Mouse (Mus musculus) small intestine, adult 2 months (tissue): Measurements from ENCODE around the gene 1700010B08Rik. TPM values are rescaled to one million over a fixed set of nuclear protein-coding genes. Genes with fewer than 3 reads are reported as not detected.
"Not testable (repeated sequence)": the region's sequence is repeated elsewhere in the genome, so short reads cannot be mapped to it uniquely, and the experiment has no call there.

Source experiments
- H3K27ac ChIP-seq: fragments of 200-500 bp; 2 replicates; pipeline ENCODE4 v1.5.1; 2012; ENCODE audit warnings: low read depth, low read length, control low read depth, inconsistent platforms; ENCODE audit not compliant: insufficient read depth
- H3K27me3 ChIP-seq: fragments of 200-500 bp; 2 replicates; pipeline ENCODE4 v1.6.1; 2012; ENCODE audit warnings: mild to moderate bottlenecking, moderate library complexity, low read length, inconsistent platforms; ENCODE audit not compliant: control insufficient read depth, insufficient read depth
- H3K36me3 ChIP-seq: fragments of 200-500 bp; 2 replicates; pipeline ENCODE4 v1.6.1; 2012; ENCODE audit warnings: mild to moderate bottlenecking, low read length, control low read depth, inconsistent platforms; ENCODE audit not compliant: control insufficient read depth, insufficient read depth
- H3K4me1 ChIP-seq: fragments of 200-500 bp; 2 replicates; pipeline ENCODE4 v1.6.1; 2012; ENCODE audit warnings: low read length, inconsistent platforms, mixed read lengths; ENCODE audit not compliant: control insufficient read depth, insufficient read depth, insufficient read length
- H3K4me3 ChIP-seq: fragments of 200-500 bp; 2 replicates; pipeline ENCODE4 v1.5.1; 2012; ENCODE audit warnings: low read depth, mild to moderate bottlenecking, control low read depth, inconsistent platforms, low read length, moderate library complexity
- CTCF ChIP-seq: fragments of 200-500 bp; IDR thresholded peaks from 2 replicates; pipeline ENCODE4 v1.5.1; 2012; ENCODE audit warnings: low read depth, mild to moderate bottlenecking, control low read depth, inconsistent platforms, low read length, moderate library complexity, mixed read lengths; ENCODE audit not compliant: insufficient replicate concordance, insufficient read length; ENCODE audit errors: extremely low read depth
- POLR2A ChIP-seq: fragments of 200-500 bp; IDR thresholded peaks from 2 replicates; pipeline ENCODE4 v1.6.1; 2012; ENCODE audit warnings: low read depth, mild to moderate bottlenecking, control low read depth, inconsistent platforms, low read length, moderate library complexity
- whole genome bisulfite sequencing: fragments of 180-500 bp; shearing (Covaris S2); methylation state at CpG from one replicate; pipeline ENCODE4 v1.1.7; 2018; 5-methylcytosine and 5-hydroxymethylcytosine counted together
- polyA plus RNA-seq: library from polyadenylated mRNA; depleted of rRNA; stranded (reverse); fragments of >200 nt; gene quantifications from 2 replicates; pipeline ENCODE4 v1.2.3, GENCODE M21; 2012

Gene 1700010B08Rik
- polyA plus RNA-seq, 1 experiment, result not detected

DNA sequence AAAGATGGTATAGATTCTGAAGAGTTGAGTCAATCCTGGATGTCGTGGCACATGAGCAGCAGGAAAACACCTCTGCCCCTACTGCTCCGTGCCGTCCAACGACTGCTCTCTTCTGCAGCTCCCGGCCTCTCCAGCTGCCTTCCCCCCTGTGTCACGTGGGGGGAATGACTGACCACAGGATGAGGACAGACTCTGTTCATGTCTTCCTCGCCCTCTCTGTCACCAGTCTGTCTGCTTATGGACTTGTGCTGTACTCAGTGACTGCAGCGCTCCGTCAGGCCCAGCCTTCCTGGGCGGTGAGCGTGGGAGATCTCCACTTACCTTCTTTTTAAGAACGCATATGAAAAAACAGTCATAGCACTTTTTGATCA is 16.4 kb upstream of the 1700010B08Rik start:
- WGBS, result 91% methylated on average over 12 of the region's 12 CpGs
- no peak overlapping the region for H3K4me3 ChIP-seq
- H3K4me1 ChIP-seq, result no peaks in the 10 kb centered on the region
- no peaks in the 10 kb centered on the region for H3K27me3 ChIP-seq
- TF ChIP-seq POLR2A, result no peak
- no peak for TF ChIP-seq CTCF
- H3K36me3 ChIP-seq, result peaks cover 56% of the 10 kb centered on the region
- H3K27ac ChIP-seq, result 0 out of 2 replicates have a peak overlapping the region, but pooled peaks have one; percentile 5

DNA sequence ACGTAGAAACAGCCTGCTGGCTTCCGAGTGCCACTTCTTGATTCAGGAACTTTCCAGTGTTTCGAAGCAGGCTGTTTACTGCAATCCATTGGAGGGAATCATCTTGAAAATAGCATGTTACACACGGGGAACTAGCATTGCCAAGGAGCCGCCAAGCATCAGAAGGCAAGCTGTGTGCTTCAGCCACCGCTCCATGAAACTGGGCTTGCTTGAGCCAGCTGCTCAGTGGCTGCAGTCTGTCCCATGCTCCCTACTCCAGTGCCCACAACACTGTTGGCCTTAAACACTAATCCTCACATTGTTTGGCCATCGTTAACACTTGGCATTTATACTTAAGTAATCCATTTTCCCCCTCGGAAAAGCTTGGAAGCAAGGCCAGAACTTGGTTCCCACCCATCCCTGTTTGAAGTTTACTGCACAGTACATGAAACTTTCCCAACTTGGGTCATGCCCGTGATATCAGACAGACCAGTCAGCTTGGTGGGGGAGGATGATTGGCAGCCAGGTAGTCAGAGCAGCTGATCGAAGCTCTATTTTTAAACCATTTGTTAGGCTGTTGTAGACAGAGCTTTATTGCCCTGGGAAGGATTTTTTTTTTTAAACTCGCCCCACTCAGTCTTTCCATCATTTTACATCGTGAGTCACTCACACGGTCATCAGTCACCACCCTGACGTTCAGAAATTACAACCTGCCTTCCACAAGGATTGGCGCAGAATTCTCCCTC is 13.2 kb upstream of the 1700010B08Rik start:
- TF ChIP-seq CTCF, result no peak
- TF ChIP-seq POLR2A, result no peak
- Histone ChIP-seq H3K36me3 (peaks cover 34% of the 10 kb centered on the region), H3K4me1 (no peaks in the 10 kb centered on the region), H3K27me3 (no peaks in the 10 kb centered on the region), H3K4me3 (no peak overlapping the region), H3K27ac (no peak overlapping the region)
- WGBS, result 79% methylated on average over 15 of the region's 15 CpGs

DNA sequence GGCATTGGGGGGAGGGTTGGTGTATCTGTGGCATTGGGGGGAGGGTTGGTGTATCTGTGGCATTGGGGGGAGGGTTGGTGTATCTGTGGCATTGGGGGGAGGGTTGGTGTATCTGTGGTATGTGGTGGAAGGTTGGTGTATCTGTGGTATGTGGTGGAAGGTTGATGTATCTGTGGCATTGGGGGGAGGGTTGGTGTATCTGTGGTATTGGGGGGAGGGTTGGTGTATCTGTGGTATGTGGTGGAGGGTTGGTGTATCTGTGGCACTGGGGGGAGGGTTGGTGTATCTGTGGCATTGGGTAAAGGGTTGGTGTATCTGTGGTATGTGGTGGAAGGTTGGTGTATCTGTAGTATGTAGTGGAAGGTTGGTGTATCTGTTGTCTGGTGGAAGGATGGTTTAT is 11.6 kb upstream of the 1700010B08Rik start:
- H3K27me3 ChIP-seq, H3K27ac ChIP-seq, H3K4me3 ChIP-seq, H3K4me1 ChIP-seq: not testable (repeated sequence)
- H3K36me3 ChIP-seq, result peaks cover 21% of the 10 kb centered on the region

DNA sequence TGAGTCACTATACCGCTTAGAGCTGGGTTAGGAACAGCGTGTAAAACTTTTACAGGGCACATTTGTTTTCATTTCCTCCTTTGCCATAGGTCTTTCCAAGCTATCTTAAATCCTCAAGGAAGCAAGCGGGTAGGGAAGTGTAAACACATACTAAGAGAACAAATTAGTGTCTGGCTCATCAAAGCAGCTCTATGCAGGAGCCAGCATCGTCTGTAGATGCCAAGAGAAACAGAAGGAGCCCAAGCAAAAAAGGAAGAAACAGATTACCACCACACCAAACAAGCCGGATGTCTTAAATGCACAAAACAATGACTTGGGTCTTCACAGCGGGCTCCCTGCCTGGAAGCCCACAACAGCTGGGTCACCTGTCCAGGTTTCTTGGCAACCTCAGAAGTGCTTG is 9.0 kb upstream of the 1700010B08Rik start:
- TF ChIP-seq CTCF (no peak), POLR2A (no peak)
- Histone ChIP-seq H3K4me3 (no peak overlapping the region), H3K4me1 (no peaks in the 10 kb centered on the region), H3K27me3 (no peaks in the 10 kb centered on the region), H3K36me3 (peaks cover 5% of the 10 kb centered on the region), H3K27ac (no peak overlapping the region)
- WGBS, result 66% methylated on average over 6 of the region's 6 CpGs

DNA sequence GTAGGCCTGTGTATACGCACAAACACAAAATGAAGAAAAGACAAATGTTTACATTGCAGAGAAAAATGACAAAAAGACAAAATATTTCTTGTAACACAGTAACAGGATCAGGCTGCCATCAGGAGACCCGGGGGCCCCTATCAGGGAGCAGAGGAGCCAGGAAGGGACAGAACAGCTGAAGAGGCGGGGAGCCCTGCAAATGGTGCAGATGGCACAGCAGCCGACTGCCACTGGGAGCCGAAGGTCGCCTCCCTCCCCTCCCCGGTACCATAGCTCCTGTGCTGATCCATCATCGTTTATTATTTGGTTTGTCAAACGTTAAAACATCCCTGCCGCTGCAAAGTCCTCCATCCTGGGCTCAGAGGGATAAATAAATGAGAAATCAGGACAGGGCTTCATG is 6.6 kb upstream of the 1700010B08Rik start:
- Histone ChIP-seq H3K27ac (no peak overlapping the region), H3K4me1 (no peaks in the 10 kb centered on the region), H3K27me3 (no peaks in the 10 kb centered on the region), H3K4me3 (no peak overlapping the region), H3K36me3 (peaks cover 1% of the 10 kb centered on the region; the same call in 1 of the 2 replicates)
- WGBS, result 40% methylated on average over 10 of the region's 10 CpGs
- TF ChIP-seq POLR2A (no peak), CTCF (no peak)

DNA sequence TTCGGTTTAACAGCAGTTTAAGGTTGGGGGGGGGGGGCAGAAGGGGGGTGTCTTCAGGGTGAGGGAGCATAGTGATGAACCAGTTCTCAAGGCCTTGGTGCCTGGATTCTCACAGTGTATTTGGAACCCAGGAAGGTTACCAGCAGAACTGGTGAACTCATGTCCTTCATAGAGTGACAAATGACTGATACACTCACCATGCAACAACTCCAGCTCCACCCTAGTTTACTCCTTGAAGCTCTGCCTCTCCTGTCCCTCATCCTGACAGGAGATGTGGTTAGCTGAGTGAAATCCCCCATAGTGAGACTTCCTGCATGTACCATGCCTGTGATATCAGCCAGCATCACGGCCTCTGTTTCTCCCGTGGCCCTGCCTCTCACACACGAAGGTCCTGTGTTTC is 6.0 kb upstream of the 1700010B08Rik start:
- no peaks in the 10 kb centered on the region for H3K4me1 ChIP-seq
- TF ChIP-seq CTCF, result no peak
- no peak for TF ChIP-seq POLR2A
- no peak overlapping the region for H3K27ac ChIP-seq
- H3K36me3 ChIP-seq, result peaks cover 1% of the 10 kb centered on the region; the same call in 1 of the 2 replicates
- 84% methylated on average over 4 of the region's 4 CpGs for WGBS
- no peaks in the 10 kb centered on the region for H3K27me3 ChIP-seq
- H3K4me3 ChIP-seq, result no peak overlapping the region

DNA sequence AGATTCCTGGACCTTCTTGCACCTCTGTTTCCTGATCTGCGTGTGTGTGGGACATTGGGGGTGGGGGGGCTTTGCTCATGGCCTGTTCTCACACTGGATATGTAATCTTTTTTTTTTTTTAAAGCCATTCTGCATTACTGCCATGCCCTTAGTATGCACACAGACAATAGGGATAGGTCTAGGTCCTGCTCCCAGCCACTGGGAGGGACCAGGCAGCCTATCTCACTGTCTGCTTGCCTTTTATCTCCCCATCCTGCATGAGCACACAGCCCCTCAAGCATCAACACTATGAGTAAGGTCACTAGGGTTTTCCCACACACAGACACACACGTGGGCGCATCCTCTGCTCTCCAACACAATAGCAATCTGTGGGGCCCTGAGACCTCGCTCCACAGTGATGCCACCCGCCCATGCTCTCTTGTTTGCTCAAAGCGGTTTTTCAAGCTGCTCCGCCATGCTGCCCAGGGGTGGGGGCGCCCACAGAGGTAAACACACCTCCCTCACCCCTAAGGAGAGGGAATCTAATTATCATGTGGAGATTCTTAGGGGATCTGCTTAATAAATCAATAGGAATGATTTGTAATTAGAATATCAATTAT is 4.5 kb upstream of the 1700010B08Rik start:
- Histone ChIP-seq H3K27ac (no peak overlapping the region), H3K4me3 (no peak overlapping the region), H3K4me1 (no peaks in the 10 kb centered on the region), H3K36me3 (no peaks in the 10 kb centered on the region), H3K27me3 (no peaks in the 10 kb centered on the region)
- WGBS, result 56% methylated on average over 8 of the region's 8 CpGs
- no peak for TF ChIP-seq POLR2A
- TF ChIP-seq CTCF, result no peak
